Mouse (Mus musculus): ENCODE results near the gene Srp72. TPM values are rescaled to one million over a fixed set of nuclear protein-coding genes. Genes with fewer than 3 reads are reported as not detected.

Gene Srp72
- polyA plus RNA-seq (2014; fragmentation: Illumina TruSeq; extraction: RNeasy Lipid Tissue Mini Kit (QIAGEN cat#74804); ENCODE audit: low read depth, low replicate concordance) = 275 TPM

DNA sequence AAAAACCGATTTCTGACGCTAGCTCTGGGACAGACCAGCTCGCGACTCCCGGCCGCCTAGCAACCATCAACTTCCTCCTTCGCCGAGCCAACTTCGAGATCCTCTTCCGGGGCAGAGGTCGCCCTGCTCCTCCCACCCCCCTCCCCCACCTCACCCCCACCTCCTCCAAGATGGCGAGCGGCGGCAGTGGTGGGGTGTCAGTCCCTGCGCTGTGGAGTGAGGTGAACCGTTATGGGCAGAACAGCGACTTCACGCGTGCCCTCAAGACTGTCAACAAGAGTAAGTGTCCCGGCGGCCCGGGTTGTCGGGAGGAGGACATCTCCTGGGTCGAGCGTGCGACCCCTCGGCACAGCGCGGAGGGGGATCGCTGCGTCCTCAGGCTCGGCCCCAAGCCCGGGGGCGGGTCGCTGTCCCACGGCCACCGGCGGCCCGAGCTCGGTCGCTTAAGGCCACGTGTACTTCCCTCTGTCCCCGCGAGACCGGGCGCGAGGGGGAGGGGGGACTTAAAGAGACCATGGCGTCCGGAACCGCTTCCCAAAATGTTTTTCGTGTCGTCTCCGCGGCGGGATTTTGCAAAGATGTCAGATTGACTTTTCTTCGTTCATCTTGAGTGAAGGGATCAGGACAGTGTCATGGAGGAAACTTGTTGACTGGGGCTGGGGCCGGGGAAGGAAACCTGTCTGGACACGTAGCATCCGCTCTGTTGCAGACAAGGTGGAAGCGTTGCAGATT is at the start of gene Srp72:
Gene Srp72, plus strand, starts transcription at position 130 of the 732 bp plus-strand sequence.

DNA sequence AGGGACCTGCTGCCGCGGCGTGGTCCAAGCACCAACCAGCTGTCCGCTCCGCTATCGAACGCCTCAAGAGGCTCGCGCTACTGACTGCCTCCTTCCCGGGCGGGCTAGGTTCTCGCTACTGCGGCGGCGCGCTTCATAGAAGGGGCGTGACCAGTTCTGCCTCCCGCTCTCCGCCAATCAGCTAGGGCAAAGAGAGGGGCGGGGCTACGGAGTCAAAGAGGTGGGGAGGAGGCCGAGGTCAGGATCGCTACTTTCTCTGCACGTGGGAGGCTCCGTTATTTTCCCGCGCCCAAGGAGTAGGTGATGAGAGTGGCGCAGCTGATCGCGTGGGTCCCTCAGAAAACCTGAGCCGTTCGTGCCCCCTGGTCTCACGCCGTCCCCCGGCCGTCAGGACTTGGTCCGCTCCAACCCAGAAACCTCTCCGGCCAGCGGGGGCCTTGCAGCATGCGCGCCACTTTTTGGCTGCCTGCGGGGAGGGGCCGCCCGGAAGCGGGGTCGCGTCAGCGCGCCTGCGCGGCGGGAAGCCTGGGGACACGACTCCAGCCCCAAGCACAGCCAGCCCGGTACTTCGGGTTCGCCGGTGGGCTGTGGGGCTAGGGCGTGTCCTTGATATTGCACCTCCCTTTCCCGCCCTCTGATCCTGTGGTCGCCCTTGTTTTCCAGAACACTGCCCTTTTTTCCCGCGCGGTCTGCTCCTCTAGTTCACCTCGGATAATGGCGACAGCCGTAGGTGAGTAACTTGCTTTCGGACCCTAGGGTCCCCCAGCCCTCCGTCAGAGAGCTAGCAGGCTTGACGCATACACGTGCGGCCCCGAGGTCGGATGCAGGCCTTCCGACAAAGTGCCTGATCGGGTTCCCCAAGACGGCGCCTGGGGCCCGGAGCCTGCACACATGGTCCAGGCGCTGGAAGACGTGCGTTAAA is 23.1 kb upstream of the Srp72 start, which contains the start of the genes Paics and Ppat:
Gene Paics, plus strand, starts transcription at position 202 of the 922 bp plus-strand sequence.
Gene Ppat, minus strand, starts transcription at position 473 of the 922 bp plus-strand sequence.

DNA sequence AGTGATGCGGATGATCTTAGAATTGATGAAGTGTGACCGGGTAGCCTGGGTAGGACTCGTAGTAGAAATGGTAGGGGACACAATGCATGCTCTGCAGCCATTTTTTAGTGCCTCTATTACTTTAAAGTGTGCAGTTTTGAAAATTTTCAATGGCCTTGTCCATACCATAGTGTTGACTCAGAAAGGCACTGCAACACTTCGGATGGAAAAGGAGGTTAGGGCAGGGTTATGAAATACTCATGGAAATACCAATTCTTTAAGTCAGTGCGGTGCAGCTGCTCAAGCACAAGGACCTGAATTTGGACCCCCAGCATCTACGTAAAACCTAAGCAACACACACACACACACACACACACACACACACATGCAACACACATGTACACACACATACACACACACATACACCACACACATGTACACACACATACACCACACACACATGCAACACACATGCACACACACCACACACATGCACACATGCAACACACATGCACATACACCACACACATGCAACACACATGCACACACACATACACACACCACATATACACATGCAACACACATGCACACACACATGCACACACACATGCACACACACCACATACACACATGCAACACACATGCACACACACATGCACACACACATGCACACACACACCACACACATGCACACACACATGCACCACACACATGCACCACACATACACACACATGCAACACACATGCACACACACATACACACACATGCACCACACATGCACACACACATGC is 29.8 kb downstream of the Srp72 start, which contains the start of gene Arl9:
Gene Arl9, plus strand, starts transcription at position 5 of the 771 bp plus-strand sequence.

DNA sequence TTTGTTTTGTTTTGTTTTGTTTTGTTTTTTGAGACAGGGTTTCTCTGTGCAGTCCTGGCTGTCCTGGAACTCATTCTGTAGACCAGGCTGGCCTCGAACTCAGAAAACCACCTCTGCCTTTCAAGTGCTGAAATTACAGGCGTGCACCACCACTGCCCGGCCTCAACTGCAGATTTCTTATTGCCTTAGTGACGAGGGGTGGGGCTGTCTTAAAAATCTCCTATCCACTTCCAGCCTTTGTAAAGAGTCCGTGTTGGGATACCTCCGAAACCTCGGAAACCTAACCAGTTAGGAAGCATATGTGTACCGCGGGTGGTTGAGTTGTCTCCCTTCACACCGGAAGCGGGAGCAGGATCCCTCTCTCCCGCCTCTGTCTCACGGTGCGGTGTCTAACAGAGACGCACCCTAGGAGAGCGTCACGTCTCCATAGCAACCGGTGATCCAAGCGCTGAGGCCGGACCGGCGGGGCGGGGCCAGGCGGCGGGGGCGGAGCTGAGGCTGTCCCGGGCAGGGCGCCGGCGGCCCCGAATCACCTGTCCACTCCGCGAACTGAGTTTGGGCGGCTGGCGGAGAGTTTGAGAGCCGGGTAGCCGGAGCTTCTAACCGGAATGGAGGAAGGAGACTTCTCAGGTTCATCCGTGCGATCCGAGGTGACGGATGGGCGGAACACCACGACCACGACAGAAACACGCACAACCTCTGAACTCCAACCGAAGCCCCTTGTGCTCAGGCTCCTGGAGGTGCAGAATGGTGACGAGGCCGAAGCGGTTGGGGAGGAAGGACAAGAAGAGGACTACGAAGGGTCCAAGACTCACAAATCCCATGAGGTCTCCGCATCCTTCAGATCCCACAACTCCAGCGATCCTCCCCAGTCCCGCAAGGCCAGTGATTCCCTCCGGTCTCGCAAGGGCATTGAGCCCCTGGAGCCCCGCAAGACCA is 41.3 kb downstream of the Srp72 start, which contains the start of gene Thegl:
Gene Thegl, plus strand, starts transcription at position 480 of the 939 bp plus-strand sequence.

Other genes starting within 250 kb of the Srp72 start
- 27.9 TPM for gene Aasdh, start 69.2 kb upstream of the Srp72 start, polyA plus RNA-seq (2014; fragmentation: Illumina TruSeq; extraction: RNeasy Lipid Tissue Mini Kit (QIAGEN cat#74804); ENCODE audit: low read depth, low replicate concordance)
- 425 TPM for gene Paics, start 23.4 kb upstream of the Srp72 start, polyA plus RNA-seq (2014; fragmentation: Illumina TruSeq; extraction: RNeasy Lipid Tissue Mini Kit (QIAGEN cat#74804); ENCODE audit: low read depth, low replicate concordance)
- 32.1 TPM for gene Ppat, start 23.1 kb upstream of the Srp72 start, polyA plus RNA-seq (2014; fragmentation: Illumina TruSeq; extraction: RNeasy Lipid Tissue Mini Kit (QIAGEN cat#74804); ENCODE audit: low read depth, low replicate concordance)
- gene Arl9, start 29.4 kb downstream of the Srp72 start, polyA plus RNA-seq (2014; fragmentation: Illumina TruSeq; extraction: RNeasy Lipid Tissue Mini Kit (QIAGEN cat#74804); ENCODE audit: low read depth, low replicate concordance) = not detected
- not detected for gene Thegl, start 41.3 kb downstream of the Srp72 start, polyA plus RNA-seq (2014; fragmentation: Illumina TruSeq; extraction: RNeasy Lipid Tissue Mini Kit (QIAGEN cat#74804); ENCODE audit: low read depth, low replicate concordance)
- gene Hopx, start 140.4 kb downstream of the Srp72 start, polyA plus RNA-seq (2014; fragmentation: Illumina TruSeq; extraction: RNeasy Lipid Tissue Mini Kit (QIAGEN cat#74804); ENCODE audit: low read depth, low replicate concordance) = 1.3 TPM
- not detected for gene Spink2, start 236.8 kb downstream of the Srp72 start, polyA plus RNA-seq (2014; fragmentation: Illumina TruSeq; extraction: RNeasy Lipid Tissue Mini Kit (QIAGEN cat#74804); ENCODE audit: low read depth, low replicate concordance)

All from adrenal gland, adult 10 weeks (tissue).